Mouse (Mus musculus): ENCODE measurements around the gene Dcaf15.

GRCm38 (mm10) chr8:84063861-84064610 is 40.5 kb downstream of the Dcaf15 start:
- no peak for TF ChIP-seq EP300 (optimal IDR thresholded peaks at IDR 0.05)
- TF ChIP-seq CTCF (IDR thresholded peaks at IDR 0.05; ENCODE audit: low read depth): no peak

All from stomach, postnatal 0 days (tissue).